Mouse (Mus musculus) midbrain, embryonic 16.5 days (tissue): Measurements from ENCODE around the gene Ndufb2. TPM values are rescaled to one million over a fixed set of nuclear protein-coding genes. Genes with fewer than 3 reads are reported as not detected.

Experiments used
- ATAC-seq: fragments of 200-750 bp; cut with Nextera tagmentation; 2 replicates; pipeline ENCODE4 v1.8.0; 2017; ENCODE audit warnings: moderate TSS enrichment
- H3K27ac ChIP-seq: fragments of 300-500 bp; sonication (generic); 2 replicates; pipeline ENCODE4 v1.5.1; 2014; ENCODE audit warnings: mild to moderate bottlenecking, low read length, mixed read lengths
- H3K27me3 ChIP-seq: fragments of 300-500 bp; sonication (generic); 2 replicates; pipeline ENCODE4 v1.6.1; 2014; ENCODE audit warnings: low read depth, low read length, mixed read lengths; ENCODE audit not compliant: control insufficient read depth, insufficient read depth
- H3K36me3 ChIP-seq: fragments of 300-500 bp; sonication (generic); 2 replicates; pipeline ENCODE4 v1.6.1; 2014; ENCODE audit warnings: mild to moderate bottlenecking, low read length, moderate library complexity, mixed read lengths; ENCODE audit not compliant: control insufficient read depth, insufficient read depth
- H3K4me1 ChIP-seq: fragments of 300-500 bp; sonication (generic); 2 replicates; pipeline ENCODE4 v1.6.1; 2014; ENCODE audit warnings: mild to moderate bottlenecking, low read length, mixed read lengths; ENCODE audit not compliant: control insufficient read depth, insufficient read depth
- H3K4me2 ChIP-seq: fragments of 300-500 bp; sonication (generic); 2 replicates; pipeline ENCODE4 v1.6.1; 2014; ENCODE audit warnings: mild to moderate bottlenecking, low read length, mixed read lengths
- H3K4me3 ChIP-seq: fragments of 300-500 bp; sonication (generic); 2 replicates; pipeline ENCODE4 v1.5.1; 2014; ENCODE audit warnings: low read depth, mild to moderate bottlenecking, low read length, moderate library complexity, mixed read lengths
- H3K9ac ChIP-seq: fragments of 300-500 bp; sonication (generic); 2 replicates; pipeline ENCODE4 v1.6.1; 2014; ENCODE audit warnings: low read depth, low read length, mixed read lengths
- H3K9me3 ChIP-seq: fragments of 300-500 bp; sonication (generic); replicated peaks from 2 replicates; pipeline ENCODE4 v1.6.1; 2014; ENCODE audit warnings: mild to moderate bottlenecking, low read length, mixed read lengths; ENCODE audit not compliant: control insufficient read depth, poor library complexity, severe bottlenecking
- WGBS: fragments of 180-500 bp; shearing (Covaris S2); extraction: QIAGEN DNeasy Blood & Tissue Kit; methylation state at CpG from one replicate; pipeline ENCODE4 v1.1.7; 2014; 5-methylcytosine and 5-hydroxymethylcytosine counted together
- polyA plus RNA-seq: library from polyadenylated mRNA; unstranded; fragments of >200 nt; fragmentation: Nextera tagmentation; extraction: Ambion mirVana; gene quantifications from 2 replicates; pipeline ENCODE4 v1.2.1, GENCODE M21; 2015

The Ndufb2 gene
- polyA plus RNA-seq: 390 and 451 TPM in 2 replicates

- Histone ChIP-seq H3K4me3 (peak within 1 kb of the TSS; percentile 61), H3K9ac (peak within 1 kb of the TSS; percentile 78), H3K9me3 (no peaks in the 10 kb centered on the region), H3K27me3 (no peaks in the 10 kb centered on the region), H3K4me1 (peaks cover 15% of the 10 kb centered on the region), H3K36me3 (peaks cover 12% of the 10 kb centered on the region), H3K27ac (peak within 1 kb of the TSS; percentile 92), H3K4me2 (peak within 1 kb of the TSS; percentile 81)
- under 1% methylated on average over 56 of the region's 56 CpGs for WGBS
- ATAC-seq: peak; percentile 99
Measured at GRCm38 (mm10) chr6:39592401-39593214, at the start of gene Ndufb2. Gene Ndufb2, plus strand, starts transcription at chr6:39592574.

GRCm38 (mm10) chr6:39542631-39543597 lies 49.5 kb upstream of the Ndufb2 start:
- Histone ChIP-seq H3K9ac (peak overlapping the region; percentile 8; the same call in 1 of the 2 replicates), H3K27me3 (no peaks in the 10 kb centered on the region), H3K36me3 (no peaks in the 10 kb centered on the region), H3K4me1 (peaks cover 43% of the 10 kb centered on the region), H3K4me2 (no peak overlapping the region), H3K27ac (peak overlapping the region; percentile 19), H3K4me3 (no peak overlapping the region), H3K9me3 (no peaks in the 10 kb centered on the region)
- ATAC-seq: peak; percentile 81
- WGBS: 15% methylated on average over 15 of the region's 15 CpGs

- 22% methylated on average over 15 of the region's 15 CpGs for WGBS
- no peaks in the 10 kb centered on the region for H3K27me3 ChIP-seq
- ATAC-seq: no peak
- H3K9me3 ChIP-seq: no peaks in the 10 kb centered on the region
- no peak overlapping the region for H3K4me2 ChIP-seq
- peaks cover 43% of the 10 kb centered on the region for H3K4me1 ChIP-seq
- H3K36me3 ChIP-seq: no peaks in the 10 kb centered on the region
- H3K27ac ChIP-seq: peak overlapping the region; percentile 19
- H3K9ac ChIP-seq: peak overlapping the region; percentile 8; the same call in 1 of the 2 replicates
- H3K4me3 ChIP-seq: no peak overlapping the region
Measured at GRCm38 (mm10) chr6:39543769-39544420, 48.5 kb upstream of the Ndufb2 start.

DNA sequence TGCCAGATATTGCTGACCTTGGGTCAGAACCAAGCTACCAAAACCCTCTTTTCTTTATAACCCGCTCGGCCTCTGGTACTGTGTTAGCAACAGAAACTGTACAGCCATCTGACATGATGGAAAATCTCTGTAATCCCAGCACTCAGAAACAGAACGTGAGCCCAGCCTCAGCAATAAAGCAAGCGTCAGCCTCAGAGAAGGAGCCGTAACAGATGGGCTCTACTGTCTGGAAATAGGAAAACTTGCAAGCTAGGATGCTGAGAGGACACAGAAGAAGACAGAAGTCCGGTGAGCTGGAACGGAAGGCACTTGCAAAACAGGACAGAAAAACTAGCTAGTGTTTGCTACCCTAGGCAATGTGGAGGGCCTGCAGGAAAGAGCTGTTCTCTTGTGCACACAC lies 46.9 kb upstream of the Ndufb2 start:
- ATAC-seq: no peak
- peaks cover 33% of the 10 kb centered on the region for H3K4me1 ChIP-seq
- 88% methylated on average over 7 of the region's 7 CpGs for WGBS

GRCm38 (mm10) chr6:39548030-39548429 lies 44.3 kb upstream of the Ndufb2 start:
- Histone ChIP-seq H3K36me3 (no peaks in the 10 kb centered on the region), H3K9ac (no peak overlapping the region; the same call in 1 of the 2 replicates), H3K27me3 (no peaks in the 10 kb centered on the region), H3K27ac (no peak overlapping the region), H3K9me3 (no peaks in the 10 kb centered on the region), H3K4me2 (no peak overlapping the region), H3K4me1 (peaks cover 28% of the 10 kb centered on the region), H3K4me3 (no peak overlapping the region)
- ATAC-seq: no peak
- 76% methylated on average over 5 of the region's 5 CpGs for WGBS

More for the DNA sequence above, 46.9 kb upstream of the Ndufb2 start:
- H3K9me3 ChIP-seq: no peaks in the 10 kb centered on the region
- no peak overlapping the region for H3K27ac ChIP-seq
- no peaks in the 10 kb centered on the region for H3K36me3 ChIP-seq
- no peak overlapping the region for H3K4me3 ChIP-seq
- no peak overlapping the region for H3K4me2 ChIP-seq
- no peaks in the 10 kb centered on the region for H3K27me3 ChIP-seq
- no peak overlapping the region for H3K9ac ChIP-seq

- Histone ChIP-seq H3K4me1 (peaks cover 29% of the 10 kb centered on the region), H3K4me2 (no peak overlapping the region), H3K9ac (no peak overlapping the region), H3K36me3 (peaks cover 4% of the 10 kb centered on the region; the same call in 1 of the 2 replicates), H3K9me3 (no peaks in the 10 kb centered on the region), H3K27ac (no peak overlapping the region), H3K4me3 (no peak overlapping the region), H3K27me3 (no peaks in the 10 kb centered on the region)
- 60% methylated on average over 8 of the region's 8 CpGs for WGBS
- ATAC-seq: no peak
Measured at GRCm38 (mm10) chr6:39551981-39552636, 40.3 kb upstream of the Ndufb2 start.

GRCm38 (mm10) chr6:39554888-39555647 lies 37.3 kb upstream of the Ndufb2 start:
- H3K27me3 ChIP-seq: no peaks in the 10 kb centered on the region
- 0 out of 2 replicates have a peak overlapping the region, but pooled peaks have one; percentile 11 for H3K27ac ChIP-seq
- ATAC-seq: no peak
- 43% methylated on average over 12 of the region's 12 CpGs for WGBS
- H3K4me1 ChIP-seq: peaks cover 29% of the 10 kb centered on the region
- H3K9me3 ChIP-seq: no peaks in the 10 kb centered on the region
- peaks cover 4% of the 10 kb centered on the region; the same call in 1 of the 2 replicates for H3K36me3 ChIP-seq
- H3K4me2 ChIP-seq: peak overlapping the region; percentile 68
- H3K4me3 ChIP-seq: peak overlapping the region; percentile 19
- H3K9ac ChIP-seq: peak overlapping the region; percentile 41; the same call in 1 of the 2 replicates
